Mouse (Mus musculus) cerebellum, postnatal 10 days (tissue): ENCODE data around the gene Slc1a3.

Experiments used
- DNase-seq, 2 experiments: peaks; one replicate each; pipeline ENCODE4 v3.0.0; 2021; ENCODE audit warnings: mixed read lengths in 2 of 2

The Slc1a3 gene

DNA sequence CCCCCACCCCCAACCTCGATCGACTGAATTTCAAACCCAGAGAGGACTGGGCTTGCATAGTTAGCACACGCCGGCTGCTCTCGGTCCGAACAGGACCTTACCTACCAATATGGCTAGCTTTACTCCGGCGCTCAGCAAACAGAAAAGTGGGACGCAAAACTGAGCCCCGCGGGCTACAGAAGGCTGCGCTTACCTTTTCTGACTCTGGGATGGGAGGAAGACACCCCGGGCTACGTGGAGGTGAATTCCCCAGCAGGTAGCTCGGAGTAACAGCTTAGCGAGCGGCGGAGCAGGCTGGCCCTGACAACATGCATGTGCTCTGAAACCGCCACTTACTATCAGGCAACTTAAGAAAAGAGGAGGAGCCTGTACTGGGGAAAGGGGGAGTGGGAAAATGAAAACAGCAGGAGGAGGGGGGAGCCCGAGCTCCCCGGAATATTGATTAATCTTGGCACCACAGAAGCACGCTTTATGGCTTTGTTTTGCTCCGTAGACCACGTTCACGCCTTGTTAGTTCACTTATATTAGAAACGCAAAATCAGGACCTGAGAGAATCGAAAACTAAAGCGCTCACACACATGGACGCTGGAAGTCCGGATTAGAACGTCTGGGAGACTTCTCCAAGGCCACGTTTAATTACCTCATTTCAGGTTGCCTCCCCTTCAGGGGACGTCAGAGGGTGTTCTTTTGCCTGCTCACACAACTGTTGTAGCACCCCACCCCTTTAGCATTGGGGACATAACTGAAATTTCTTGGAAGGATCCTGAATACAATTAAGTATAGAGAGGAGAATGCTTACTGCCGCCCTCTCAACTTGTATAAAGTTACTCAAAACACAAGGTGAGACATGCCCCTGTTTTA lies at the start of gene Slc1a3:
TSS of gene Slc1a3 (minus strand) at position 619 of the 861 bp plus-strand sequence.
- DNase-seq: peak; percentile 59 to 60

DNA sequence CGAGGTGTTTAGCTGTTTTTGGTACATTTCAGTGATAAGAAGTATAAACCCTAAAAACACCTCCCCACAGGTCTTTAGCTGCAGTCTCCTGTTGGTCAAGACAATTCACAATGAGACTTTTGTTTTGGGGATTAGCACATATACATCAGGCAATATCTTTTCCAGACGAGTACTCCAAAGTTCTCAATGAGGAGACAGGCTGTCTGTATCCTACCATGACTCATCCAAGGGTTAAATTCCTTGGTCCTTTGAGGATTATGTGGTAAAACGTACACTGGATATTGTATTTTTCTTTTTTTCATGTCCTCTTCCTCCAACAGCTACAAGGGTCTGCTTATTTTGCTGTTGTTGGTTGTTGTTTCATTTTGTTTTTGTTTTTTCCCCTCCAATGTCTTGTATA lies 48.5 kb upstream of the Slc1a3 start:
- DNase-seq: no peak

DNA sequence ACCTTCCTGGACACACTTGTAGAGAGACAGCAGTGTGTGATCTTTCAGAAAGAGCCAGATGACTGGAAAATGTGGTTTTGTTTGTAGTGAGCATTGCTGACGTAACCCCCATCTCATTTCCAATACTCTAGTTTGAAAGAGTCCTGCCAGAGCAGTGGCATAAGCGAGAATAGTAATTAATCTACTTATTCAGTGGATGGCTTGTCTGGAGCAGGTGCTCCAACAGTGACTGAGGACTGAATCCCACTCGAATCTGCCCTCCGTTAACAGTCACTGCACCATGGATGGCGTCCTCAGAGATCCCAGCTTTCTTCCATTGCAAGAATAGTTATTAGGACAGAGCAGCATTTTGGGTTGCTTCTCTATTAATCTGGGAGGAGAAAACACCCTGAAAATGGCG lies 45.9 kb upstream of the Slc1a3 start:
- no peak for DNase-seq

DNA sequence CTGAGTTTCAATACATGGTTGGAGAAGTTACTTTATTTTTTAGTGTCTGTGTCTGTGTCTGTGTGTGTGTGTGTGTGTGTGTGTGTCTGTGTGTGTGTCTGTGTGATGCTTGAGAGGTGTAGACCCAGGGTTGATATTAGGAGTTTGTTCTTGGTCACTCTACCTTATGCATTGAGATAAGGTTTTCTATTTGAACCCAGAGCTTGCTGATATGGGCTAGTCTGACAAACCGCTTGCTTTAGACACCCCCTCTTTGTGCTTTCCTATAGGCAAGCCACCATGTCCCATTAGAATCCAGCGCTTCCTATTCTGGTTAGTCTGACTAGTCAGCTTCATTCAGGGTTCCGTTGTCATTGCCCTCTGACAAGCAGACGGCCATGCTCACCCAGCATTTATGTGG lies 39.2 kb upstream of the Slc1a3 start:
- no peak for DNase-seq

DNA sequence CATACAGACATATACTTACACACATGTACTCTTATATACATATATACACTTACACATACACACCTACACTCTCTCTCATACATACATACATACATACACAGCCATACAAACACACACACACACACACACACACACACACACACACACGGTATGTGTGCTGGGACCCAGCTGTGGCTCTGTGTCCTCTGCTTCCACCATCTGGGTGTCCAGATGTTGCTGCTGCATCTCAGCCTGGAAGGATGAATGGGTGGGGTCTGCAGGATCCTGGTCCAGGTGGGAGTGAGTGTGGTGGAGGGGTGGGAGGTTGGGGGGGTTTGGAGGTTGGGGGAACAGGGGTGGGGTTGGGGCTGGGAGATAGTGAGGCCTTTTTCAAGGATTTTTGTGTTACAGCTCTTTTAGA lies 38.2 kb upstream of the Slc1a3 start:
- DNase-seq: no peak

DNA sequence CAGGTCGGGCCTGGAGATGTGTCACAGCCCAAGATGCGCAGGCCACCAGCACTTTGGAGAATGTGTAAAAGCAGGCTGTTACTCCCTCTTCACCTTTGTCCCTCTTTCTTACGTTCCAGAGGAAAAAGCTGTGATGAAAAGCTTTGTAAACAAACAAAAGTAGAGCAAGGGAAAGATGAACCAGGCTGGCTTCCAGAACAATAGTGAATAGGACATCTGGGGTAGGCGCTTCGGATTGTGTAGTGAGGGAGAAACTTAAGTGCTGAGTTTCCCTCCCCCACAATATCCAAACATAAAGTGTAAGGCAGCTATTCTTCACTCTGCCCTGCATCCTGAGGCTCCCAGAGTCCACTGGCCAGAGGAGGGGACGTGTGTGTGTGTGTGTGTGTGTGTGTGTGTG lies 31.0 kb upstream of the Slc1a3 start:
- DNase-seq: no peak

DNA sequence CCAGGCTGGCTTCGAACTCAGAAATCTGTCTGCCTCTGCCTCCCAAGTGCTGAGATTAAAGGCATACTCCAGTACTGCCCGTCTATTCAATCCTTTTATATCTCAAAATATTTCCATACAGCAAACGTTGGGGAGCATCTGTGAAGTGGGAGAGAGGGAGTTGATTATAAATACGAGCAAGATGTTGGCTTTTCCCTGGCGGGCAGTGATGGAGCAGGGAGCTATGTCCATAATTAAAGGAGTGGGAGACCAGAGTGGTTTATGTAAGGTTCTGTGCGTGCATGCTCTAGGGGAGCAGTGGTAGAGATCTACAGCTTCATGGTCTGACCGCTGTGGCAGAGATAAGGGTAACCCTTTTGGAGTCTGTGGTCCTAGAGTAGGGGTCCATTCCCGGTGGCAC lies 30.2 kb upstream of the Slc1a3 start:
- no peak for DNase-seq

DNA sequence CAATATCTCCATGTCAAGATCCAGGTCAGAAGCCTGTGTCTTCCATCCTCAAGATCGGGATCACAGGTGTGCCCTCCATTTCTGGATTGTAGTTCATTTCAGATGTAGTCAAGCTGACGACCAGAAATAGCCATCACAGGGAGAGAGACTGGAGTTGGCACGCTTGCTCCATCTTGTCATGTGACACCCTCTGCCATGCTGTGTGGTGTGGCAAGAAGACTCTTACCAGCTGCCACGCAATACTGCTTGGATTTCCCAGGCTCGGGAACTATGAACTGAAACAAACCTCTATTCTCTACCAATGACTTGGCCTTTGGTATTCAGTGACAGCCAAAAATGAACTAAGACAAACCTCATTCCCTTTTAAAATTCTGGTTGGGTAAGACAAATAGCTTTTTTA lies 27.6 kb upstream of the Slc1a3 start:
- peak; percentile 80 to 81 for DNase-seq

DNA sequence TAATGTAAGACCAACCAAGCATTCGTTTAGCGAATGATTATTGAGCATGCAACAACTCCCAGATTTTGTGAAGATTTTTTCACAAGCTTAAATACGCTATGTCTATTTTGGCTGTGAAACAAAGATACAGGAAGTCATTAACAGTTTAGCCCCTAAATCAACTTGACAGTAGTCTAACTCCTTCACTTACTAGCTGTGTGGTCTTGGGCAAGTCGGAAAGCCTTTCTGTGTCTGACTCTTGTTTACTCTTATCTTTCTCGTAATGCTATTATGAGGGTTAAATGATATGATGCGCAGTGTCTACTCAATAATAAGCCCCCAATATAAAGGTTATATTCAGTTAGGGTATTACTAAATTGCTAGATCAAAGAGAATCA lies 23.8 kb upstream of the Slc1a3 start:
- DNase-seq: no peak

DNA sequence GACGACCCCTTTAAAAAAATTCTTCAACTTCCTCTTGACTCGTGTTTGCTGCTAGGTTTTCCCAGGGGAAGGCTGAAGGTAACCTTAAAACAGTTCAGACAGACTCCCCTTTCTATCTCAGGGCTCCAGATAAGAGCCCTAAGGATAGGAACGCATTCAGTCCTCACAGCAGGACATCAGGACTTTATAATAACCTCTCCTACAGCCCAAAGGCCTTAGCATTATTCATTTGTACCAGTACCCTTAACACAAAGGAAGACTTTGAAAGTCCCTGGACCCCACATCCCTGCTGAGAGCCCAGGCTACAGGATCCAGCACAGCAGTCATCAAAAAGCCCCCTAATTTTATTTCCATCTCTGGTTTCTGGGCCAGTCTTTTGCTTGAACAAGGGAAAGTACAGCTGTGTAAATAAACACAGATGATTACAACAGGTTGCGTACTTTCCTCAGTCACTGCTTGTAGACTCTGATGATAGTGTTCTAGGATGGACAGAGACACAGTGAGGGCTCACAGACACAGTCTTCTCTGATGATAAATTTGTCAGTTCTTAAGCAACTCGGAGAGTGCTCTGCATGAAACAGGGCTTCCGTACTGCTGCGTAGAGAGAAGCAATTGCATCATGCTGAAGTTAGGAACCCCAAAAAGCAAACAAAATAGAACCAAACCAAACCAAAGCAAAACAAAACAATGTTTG lies 23.3 kb upstream of the Slc1a3 start:
- DNase-seq: no peak

DNA sequence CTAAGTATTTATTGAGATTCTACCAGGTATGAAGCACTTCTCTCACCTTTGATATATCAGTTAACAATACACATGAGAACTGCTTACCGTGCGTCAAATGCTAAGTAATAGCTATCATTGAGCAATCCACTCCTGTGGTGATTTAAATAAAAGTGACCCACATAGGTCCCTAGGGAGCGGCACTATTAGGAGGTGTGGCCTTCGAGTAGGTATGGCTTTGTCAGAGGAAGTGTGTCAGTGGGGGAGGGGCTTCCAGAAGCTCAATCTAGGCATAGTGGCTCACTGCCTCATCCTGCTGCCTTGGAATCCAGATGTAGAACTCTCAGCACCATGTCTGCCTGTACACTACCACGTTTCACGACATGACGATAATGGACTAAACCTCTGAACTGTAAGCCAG lies 18.3 kb upstream of the Slc1a3 start:
- DNase-seq: no peak

DNA sequence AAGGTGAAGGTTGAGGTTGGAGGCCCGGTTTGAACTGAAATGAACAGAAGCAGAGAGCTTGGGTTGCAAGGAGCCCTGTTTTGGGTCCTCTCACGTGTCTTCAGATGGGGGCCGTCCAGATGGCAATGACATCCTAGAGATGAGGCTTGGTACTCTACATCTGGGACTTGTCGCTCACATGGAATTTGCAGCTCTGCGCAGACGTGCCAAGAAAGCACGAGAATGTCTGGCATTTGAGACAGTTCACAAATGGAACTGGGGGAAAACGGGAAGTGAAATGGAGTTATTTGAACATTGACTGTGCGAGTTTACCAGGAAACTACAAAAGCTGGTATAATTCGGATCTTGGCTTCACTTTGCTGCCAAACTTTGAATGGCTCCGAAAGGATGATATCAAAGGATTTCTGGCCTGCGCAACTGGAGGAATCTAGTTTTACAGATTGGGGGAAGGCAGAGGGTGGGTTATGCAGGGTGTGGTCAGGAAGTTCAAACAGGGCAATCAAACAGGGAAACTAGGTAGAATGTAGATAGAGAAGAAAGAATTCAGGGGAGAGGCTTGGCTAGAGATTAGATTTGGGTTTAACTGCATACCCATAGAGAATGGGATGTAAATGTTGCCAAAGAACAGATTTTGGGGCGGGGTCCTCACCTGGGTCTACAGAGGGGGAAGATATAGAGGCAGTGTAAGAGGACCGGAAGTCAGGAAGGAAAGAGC lies 12.0 kb upstream of the Slc1a3 start:
- DNase-seq: no peak

DNA sequence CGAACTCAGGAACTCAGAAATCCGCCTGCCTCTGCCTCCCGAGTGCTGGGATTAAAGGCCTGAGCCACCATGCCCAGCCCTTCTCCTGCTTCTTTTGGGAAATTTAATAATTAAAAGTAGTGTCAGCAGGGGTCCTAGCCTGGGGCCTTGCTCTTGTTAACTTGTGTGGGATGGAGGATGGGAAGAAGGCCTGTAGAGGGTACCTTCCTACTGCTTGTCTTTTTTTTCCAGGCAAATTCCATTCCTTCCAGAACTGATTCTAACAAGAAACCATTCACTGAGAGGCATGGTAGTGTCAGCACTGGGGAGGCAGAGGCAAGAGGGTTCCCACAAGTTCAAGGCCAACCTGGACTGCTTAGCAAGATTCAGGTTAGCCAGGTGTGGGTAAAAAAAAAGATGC lies 11.2 kb upstream of the Slc1a3 start:
- DNase-seq: no peak

DNA sequence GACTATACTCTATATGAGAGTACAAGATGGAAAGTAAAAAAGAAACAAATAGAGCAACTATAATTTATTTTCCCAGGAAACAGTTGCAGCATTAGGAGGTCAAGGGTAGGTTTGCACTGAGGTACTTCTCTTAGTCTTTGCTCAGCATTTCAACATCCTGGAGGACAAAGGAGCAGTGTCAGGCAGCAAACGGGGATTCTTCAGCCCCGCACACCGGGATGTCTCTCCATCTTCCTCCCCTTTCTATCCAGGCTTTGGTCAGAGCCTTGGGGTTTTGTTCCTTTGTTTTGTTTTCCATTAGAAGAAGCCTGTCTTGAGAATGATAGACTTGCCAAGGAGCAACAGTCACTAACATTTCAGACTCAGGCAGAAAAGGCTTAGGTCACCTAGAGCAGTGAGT lies 10.4 kb upstream of the Slc1a3 start:
- no peak for DNase-seq

DNA sequence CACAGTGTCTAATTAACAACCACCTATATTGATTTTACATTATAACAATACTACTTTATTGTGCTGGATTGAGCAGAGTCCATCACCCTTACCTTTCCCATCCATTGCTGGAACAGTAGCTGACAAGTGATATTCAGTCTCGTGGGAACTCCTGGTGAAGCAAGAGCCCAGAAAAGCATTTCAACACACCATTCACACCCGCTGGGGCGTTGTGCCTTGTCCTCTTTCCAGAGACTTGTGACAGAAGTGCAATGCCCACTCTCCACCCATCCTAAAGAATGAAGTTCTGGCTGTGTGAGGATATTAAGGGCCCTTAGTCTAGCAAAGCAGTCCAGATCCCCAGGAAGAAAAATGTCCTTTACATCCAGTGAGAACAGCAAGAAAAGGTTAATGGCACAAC lies 7.9 kb upstream of the Slc1a3 start:
- DNase-seq: no peak

DNA sequence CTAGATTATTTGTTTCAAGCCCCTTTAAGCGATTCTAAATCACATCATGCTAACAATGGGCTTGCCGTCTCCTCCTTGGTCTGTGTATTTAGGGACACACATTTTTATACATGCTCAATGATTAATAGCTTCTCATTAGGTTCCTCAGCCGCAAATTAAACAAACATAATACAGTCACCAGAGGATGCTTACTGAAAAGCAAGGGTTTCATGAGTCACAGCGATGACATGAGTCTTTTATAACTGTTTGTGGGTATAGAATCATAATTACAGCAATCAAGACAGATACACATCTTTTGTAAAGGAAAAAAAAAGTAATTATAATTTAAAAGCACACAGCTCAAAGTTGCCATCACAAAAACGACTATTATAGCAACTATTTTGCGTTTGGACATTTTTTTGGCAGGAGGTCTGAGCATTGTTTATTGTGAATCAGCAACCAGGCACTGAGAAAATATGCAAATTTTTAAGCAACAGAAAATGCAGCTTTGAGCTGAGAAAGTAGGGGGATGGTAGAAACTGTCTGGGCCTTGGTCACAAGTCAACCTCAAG lies 6.5 kb upstream of the Slc1a3 start:
- DNase-seq: no peak

DNA sequence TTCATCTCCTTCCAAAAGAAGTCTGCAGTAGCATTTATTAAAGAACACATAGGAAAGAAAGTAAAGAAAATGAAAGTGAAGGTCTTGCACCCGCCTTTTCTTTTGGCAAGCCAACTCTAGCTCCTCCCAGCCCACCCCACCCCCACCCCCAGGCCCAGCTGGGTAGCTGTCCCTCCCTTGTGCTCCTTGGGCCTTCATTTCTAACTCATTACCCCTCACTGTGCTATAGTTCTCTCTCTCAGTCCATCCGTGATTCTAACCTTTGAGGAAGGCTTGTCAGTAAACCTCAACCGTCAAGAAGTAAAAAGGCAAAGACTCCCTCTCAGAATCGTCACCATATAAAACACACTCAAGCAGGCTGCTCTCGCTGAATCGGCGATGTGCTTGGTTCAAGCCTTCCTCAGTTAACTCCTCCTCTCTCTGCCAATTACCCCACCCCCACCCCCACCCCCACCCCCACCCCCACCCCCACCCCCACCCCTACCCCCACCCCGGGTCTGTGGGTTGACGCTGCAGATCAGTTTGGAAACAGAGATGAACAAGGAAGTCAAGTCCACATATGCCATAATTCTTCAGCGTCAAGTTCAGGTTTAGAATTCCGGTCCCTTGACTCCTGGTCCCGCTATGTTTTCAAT lies 5.9 kb upstream of the Slc1a3 start:
- no peak for DNase-seq

DNA sequence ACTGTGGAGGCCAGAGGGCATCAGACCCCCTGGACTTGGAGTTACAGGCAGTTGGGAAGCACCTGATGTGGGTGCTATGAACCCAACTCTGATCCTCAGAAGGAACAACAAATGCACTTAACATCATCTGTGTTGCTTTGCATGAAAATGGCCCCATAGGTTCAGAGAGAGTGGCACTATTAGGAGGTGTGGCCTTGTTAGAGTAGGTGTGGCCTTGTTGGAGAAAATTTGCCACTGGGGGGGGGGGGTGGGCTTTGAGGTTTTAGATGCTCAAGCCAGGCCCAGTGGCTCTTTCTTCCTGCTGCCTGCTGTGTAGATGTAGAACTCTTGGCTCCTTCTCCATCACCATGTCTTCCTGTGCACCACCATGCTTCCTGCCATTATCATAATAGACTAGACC lies 5.1 kb upstream of the Slc1a3 start:
- DNase-seq: no peak

DNA sequence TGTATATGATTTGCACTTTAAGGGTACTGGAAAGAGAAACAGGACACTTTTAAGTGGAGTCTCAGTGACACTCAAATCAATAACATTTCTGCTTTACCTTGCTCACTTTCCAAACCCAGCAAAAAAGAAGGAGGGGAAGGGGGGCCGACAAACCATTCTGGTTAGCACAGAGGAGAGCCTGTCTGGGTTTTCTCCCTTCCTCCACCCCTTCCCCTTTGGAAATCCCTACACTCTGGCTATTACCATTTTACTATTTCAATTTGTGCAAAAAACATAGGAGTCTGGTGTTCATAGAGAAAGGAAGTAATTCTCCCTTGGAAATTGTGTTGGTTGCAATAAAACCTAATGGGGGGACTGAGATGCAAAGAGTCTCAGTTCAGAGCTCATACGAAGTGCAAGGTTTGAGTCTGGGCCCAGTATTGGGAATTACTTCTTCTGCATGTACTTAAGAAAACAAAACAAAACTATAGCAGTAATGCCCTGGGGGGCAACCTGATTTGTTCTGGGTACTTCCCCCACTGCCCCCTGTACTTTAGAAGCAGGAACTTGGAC lies 1.9 kb upstream of the Slc1a3 start:
- no peak for DNase-seq

DNA sequence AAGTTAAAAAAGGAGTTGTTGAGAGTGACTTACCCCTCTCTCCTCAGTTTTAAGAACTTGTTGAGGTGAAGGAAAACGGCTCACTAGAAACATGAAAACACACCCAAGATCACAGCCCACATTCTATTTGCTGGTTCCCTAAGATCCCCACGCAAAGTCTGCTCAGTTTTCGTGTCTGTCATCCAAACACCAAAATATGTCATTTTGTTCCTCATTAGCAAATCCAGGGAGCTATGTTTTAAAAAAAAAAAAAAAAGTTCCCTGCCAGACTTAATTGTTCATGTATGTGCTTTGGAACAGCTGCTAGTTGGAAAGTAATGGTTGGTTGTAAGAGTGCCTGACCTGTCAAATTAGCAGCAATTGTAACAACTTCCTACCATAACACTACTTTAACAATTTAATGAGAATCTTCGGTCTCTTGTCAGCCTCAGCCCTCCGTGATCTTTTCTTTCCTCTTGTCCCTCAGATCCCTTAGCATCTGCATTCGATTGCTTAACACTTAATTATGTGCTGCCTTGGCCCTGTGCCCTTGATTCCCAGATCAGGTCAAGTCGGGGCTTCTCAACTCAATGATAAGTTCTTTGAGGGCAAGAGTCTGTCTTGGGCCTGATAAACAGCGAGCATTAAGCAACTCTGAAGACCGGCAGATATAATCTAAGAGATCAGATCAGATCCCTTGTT lies 1.2 kb upstream of the Slc1a3 start:
- no peak for DNase-seq

DNA sequence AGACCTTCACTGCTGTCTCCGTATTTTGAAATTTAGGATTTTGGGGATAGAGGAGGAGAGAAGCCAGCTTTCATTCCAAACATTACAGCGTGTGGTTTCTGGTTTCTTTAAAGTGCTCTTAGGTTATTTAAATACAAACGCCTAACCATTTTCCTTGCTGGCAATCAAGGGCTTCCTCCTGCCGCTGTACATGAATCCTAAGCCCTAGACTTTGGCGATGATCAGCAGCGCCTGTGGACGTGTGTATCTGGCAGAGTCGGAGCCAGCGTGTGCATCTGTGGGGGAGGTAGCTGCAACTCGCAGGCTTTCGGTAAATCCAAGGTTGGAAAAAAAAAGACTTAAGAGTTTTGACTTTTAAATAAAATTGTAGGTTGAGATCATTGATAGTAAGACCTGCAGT lies 986 bp downstream of the Slc1a3 start:
- DNase-seq: peak; percentile 72 to 75

DNA sequence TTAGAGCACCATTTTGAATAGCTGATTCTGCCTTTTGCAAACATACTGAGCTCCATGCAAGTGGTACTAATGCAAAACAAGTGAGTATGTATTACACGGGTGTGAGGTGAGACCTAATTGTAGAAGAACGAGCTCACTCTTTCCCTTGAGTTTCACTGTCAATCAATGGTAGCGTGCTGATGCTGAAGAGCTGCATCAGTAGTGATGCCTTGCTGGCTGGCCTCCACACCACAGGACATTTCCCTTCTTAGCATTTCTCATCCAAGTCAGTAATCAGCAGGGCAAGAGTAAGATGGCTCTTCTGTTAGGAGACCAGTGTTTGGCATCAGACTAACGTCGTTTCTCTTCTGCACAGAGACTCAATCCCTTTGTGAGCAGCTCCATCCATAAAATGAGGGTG lies 4.0 kb downstream of the Slc1a3 start:
- DNase-seq: peak; percentile 49 to 53
